Mouse (Mus musculus) stomach, embryonic 16.5 days (tissue): Measurements from ENCODE around the gene Trim62. TPM values are rescaled to one million over a fixed set of nuclear protein-coding genes. Genes with fewer than 3 reads are reported as not detected.

Experiments used
- ATAC-seq: fragments of 200-750 bp; cut with Nextera tagmentation; 2 replicates; pipeline ENCODE4 v1.8.0; 2017; ENCODE audit warnings: moderate number of reproducible peaks, moderate TSS enrichment; ENCODE audit not compliant: insufficient read depth, low FRiP score
- H3K27ac ChIP-seq: fragments of 300-500 bp; sonication (generic); 2 replicates; pipeline ENCODE4 v1.5.1; 2014; ENCODE audit warnings: low read length
- H3K27me3 ChIP-seq: fragments of 300-500 bp; sonication (generic); 2 replicates; pipeline ENCODE4 v1.6.1; 2014; ENCODE audit warnings: low read length, control low read depth, mixed read lengths; ENCODE audit not compliant: control insufficient read depth, insufficient read depth
- H3K36me3 ChIP-seq: fragments of 300-500 bp; sonication (generic); 2 replicates; pipeline ENCODE4 v1.6.1; 2014; ENCODE audit warnings: low read length; ENCODE audit not compliant: control insufficient read depth, insufficient read depth
- H3K4me1 ChIP-seq: fragments of 300-500 bp; sonication (generic); 2 replicates; pipeline ENCODE4 v1.6.1; 2014; ENCODE audit warnings: low read length, control low read depth, mixed read lengths; ENCODE audit not compliant: control insufficient read depth, insufficient read depth
- H3K4me2 ChIP-seq: fragments of 300-500 bp; sonication (generic); 2 replicates; pipeline ENCODE4 v1.6.1; 2014; ENCODE audit warnings: low read depth, low read length, mixed read lengths
- H3K4me3 ChIP-seq: fragments of 300-500 bp; sonication (generic); replicated peaks from 2 replicates; pipeline ENCODE4 v1.5.1; 2014; ENCODE audit warnings: mild to moderate bottlenecking, low read length
- H3K9ac ChIP-seq: fragments of 300-500 bp; sonication (generic); 2 replicates; pipeline ENCODE4 v1.6.1; 2014; ENCODE audit warnings: low read length
- H3K9me3 ChIP-seq: fragments of 300-500 bp; sonication (generic); replicated peaks from 2 replicates; pipeline ENCODE4 v1.6.1; 2016; ENCODE audit warnings: low read length, control low read depth; ENCODE audit not compliant: control insufficient read depth
- WGBS: fragments of 180-500 bp; shearing (Covaris S2); extraction: QIAGEN DNeasy Blood & Tissue Kit; methylation state at CpG from one replicate; pipeline ENCODE4 v1.1.7; 2014; 5-methylcytosine and 5-hydroxymethylcytosine counted together
- polyA plus RNA-seq: library from polyadenylated mRNA; unstranded; fragments of >200 nt; fragmentation: Nextera tagmentation; extraction: Ambion mirVana; gene quantifications from 2 replicates; pipeline ENCODE4 v1.2.1, GENCODE M21; 2015

Trim62 gene
- polyA plus RNA-seq, 1 experiment from 2014 or later: 2.8 TPM

DNA sequence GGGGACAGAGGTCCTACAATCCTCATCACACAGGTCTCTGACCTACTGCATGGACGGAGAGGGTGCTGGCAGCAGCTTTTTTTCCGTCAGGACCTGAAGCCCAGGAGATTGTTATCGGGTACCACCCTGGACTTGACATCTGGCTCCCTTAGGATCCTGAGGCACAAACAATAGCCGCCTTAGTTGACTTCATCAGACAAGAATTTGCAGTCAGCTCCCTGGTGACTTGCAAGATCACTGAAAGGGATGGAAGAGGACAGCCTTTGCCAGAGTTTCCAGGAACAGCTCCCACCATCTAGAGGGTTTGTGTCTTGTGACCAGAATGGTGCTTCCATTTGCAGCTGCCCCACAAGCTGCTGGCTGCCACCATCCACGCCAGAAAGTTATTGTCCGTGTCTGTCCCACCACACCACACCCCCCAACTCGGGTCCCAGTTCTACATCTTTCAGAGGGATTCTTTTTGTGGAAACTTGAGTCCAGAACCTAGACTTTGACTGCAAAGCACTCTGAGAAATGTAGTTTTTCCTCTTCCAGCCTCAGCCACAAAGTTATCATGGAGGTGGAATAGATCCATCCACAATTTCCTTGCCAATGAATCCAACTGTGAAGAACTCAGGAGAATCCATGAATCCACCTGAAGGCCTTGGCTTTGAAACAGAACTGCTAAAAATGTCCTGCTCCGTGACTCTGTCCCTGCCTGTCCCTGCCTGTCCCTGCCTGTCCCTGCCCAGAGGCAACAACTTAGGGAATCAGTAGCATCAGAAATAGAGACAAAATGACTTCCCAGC lies 27.1 kb downstream of the Trim62 start:
- WGBS: 73% methylated on average over 8 of the region's 8 CpGs
- H3K27ac ChIP-seq: no peak overlapping the region
- H3K4me3 ChIP-seq: no peak overlapping the region
- H3K27me3 ChIP-seq: no peaks in the 10 kb centered on the region
- no peak overlapping the region for H3K9ac ChIP-seq
- H3K9me3 ChIP-seq: no peaks in the 10 kb centered on the region
- H3K36me3 ChIP-seq: no peaks in the 10 kb centered on the region
- no peak for ATAC-seq
- no peaks in the 10 kb centered on the region for H3K4me1 ChIP-seq
- no peak overlapping the region for H3K4me2 ChIP-seq

DNA sequence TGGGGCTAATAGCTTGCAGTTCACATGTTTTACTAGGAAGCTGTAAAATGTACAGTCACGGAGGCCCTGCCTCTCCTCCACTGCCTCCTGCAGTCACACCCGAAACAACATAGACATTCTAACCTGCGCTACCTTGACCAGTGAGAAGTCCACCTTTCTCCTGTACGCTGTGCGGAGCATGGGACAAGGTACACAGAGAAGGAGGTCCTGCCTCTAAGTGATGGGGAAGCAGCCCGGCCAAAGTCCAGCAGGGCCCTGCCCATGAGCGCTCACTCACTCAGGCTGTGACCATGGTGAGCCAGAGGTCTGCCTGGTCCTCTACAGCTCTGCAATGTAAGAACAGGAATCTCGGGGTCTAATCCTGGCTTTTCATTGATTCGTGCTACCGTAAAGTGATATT lies 28.7 kb downstream of the Trim62 start:
- peak; percentile 52 for ATAC-seq
- Histone ChIP-seq H3K27ac (no peak overlapping the region), H3K4me1 (no peaks in the 10 kb centered on the region), H3K4me2 (no peak overlapping the region), H3K36me3 (no peaks in the 10 kb centered on the region), H3K9ac (no peak overlapping the region), H3K27me3 (no peaks in the 10 kb centered on the region), H3K9me3 (no peaks in the 10 kb centered on the region), H3K4me3 (no peak overlapping the region)
- WGBS: 80% methylated on average over 10 of the region's 10 CpGs

DNA sequence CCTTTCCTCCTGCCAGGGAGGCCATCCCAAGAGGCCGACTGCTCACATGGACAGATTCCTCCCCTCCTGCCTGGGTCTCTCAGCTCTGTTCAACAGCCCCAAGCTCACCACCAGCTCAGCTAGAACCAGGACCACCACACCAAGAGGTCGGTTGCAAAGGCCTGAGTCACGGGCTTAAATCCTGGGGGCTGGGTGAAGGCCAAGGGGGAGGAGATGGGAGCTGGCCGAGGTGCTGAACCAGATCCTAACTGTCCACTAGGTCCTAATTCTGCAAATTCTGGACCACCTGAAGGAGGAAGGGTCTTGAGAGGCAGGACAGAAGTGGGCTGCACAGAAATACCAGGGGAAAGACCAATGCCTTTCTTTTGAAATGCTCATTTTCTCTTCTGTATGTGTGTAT lies 30.4 kb downstream of the Trim62 start:
- Histone ChIP-seq H3K9me3 (no peaks in the 10 kb centered on the region), H3K27ac (no peak overlapping the region), H3K36me3 (no peaks in the 10 kb centered on the region), H3K4me2 (no peak overlapping the region), H3K27me3 (no peaks in the 10 kb centered on the region), H3K4me3 (no peak overlapping the region), H3K9ac (no peak overlapping the region), H3K4me1 (peaks cover 9% of the 10 kb centered on the region; the same call in 1 of the 2 replicates)
- 28% methylated on average over 4 of the region's 4 CpGs for WGBS
- no peak for ATAC-seq

DNA sequence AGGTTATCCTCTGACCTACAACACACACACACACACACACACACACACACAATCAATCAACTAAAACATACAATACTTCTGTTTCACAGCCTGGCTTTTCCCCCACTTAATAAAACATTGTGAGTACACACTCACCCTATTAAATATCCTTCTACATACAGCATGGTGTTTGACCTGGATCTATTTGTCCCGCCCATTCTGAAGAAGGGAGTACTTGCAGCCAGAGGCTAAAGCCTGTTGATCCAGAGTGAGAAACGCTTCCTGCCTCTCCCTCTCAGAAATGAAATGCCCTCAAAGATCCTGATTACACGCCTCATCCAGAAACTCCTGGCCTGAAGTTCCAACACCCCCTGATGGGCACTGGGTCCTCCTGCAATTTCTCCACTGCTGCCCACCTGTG lies 33.7 kb downstream of the Trim62 start:
- 50% methylated on average over 3 of the region's 3 CpGs for WGBS
- no peaks in the 10 kb centered on the region for H3K27me3 ChIP-seq
- H3K9ac ChIP-seq: no peak overlapping the region
- H3K4me1 ChIP-seq: peaks cover 9% of the 10 kb centered on the region; the same call in 1 of the 2 replicates
- H3K27ac ChIP-seq: no peak overlapping the region
- no peak overlapping the region for H3K4me2 ChIP-seq
- ATAC-seq: 0 out of 2 replicates have a peak, but pooled peaks have one; percentile 37
- no peak overlapping the region for H3K4me3 ChIP-seq
- no peaks in the 10 kb centered on the region for H3K36me3 ChIP-seq
- no peaks in the 10 kb centered on the region for H3K9me3 ChIP-seq

DNA sequence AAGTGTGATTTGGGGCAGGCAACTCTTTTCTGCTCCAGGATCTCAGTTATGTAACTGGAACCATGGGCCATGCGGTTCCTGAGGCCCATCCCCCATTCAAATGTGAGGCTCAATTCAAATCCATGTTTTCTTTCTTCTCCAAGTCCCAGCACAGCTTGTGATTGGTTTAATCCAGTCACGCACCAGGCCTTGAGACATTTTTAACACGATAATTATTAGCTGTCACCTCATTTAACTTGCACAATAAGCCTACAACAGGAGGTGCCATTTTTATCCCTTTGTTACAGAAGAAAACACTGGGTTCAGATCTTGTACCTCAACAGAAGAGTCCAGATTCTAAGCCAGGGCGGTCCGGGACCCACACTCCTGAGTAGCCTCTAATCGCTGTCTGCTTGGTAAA lies 34.4 kb downstream of the Trim62 start:
- no peak for ATAC-seq
- no peaks in the 10 kb centered on the region for H3K9me3 ChIP-seq
- WGBS: 83% methylated on average over 6 of the region's 6 CpGs
- no peak overlapping the region for H3K9ac ChIP-seq
- H3K4me3 ChIP-seq: no peak overlapping the region
- H3K36me3 ChIP-seq: no peaks in the 10 kb centered on the region
- no peak overlapping the region for H3K27ac ChIP-seq
- H3K4me1 ChIP-seq: peaks cover 9% of the 10 kb centered on the region; the same call in 1 of the 2 replicates
- no peaks in the 10 kb centered on the region for H3K27me3 ChIP-seq
- no peak overlapping the region for H3K4me2 ChIP-seq

DNA sequence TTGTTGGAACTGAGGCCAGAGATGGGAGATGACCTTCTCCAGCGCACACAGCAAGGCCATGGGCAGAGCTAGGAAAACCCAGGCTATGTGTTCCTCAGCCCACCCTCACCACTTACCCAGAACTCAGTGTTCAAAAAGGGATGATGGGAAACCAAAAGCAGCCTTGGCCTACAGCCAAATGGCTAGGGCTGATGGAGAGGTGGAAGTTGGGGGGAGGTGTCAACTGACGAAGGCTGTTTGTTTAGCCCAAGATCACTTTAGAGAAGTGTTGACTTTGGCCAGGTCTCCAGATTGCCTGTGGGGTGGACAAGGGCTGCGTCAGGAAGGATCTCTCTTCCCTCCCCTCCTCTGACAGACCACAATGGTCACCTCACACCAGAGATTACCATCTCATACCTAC lies 34.8 kb downstream of the Trim62 start:
- H3K9me3 ChIP-seq: no peaks in the 10 kb centered on the region
- H3K36me3 ChIP-seq: no peaks in the 10 kb centered on the region
- no peaks in the 10 kb centered on the region for H3K27me3 ChIP-seq
- H3K4me2 ChIP-seq: no peak overlapping the region
- H3K9ac ChIP-seq: no peak overlapping the region
- 33% methylated on average over 3 of the region's 3 CpGs for WGBS
- H3K27ac ChIP-seq: no peak overlapping the region
- no peak overlapping the region for H3K4me3 ChIP-seq
- H3K4me1 ChIP-seq: peaks cover 9% of the 10 kb centered on the region; the same call in 1 of the 2 replicates
- peak; percentile 29; the same call in 1 of the 2 replicates for ATAC-seq

DNA sequence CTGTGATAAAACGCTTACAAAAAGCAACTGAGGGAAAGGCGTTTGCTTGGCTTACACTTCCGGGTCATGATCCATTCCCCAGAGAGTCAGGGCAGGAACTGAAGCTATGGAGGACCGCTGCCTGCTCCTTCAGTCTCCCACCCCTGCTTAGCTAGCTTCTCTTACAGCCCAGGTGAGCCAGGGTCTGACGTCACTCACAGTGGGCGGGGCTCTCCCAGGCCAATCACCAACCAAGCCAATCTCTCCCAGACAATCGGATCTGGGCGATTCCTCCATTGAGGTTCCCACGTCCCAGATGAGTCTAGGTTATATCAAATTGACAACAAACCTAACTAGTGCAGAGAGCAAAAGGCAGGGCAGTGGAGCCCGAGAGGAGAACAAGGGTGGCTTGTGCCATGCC lies 35.7 kb downstream of the Trim62 start:
- no peaks in the 10 kb centered on the region for H3K27me3 ChIP-seq
- H3K4me3 ChIP-seq: no peak overlapping the region
- H3K9ac ChIP-seq: no peak overlapping the region
- H3K9me3 ChIP-seq: no peaks in the 10 kb centered on the region
- no peak overlapping the region for H3K4me2 ChIP-seq
- no peak for ATAC-seq
- no peaks in the 10 kb centered on the region for H3K36me3 ChIP-seq
- H3K4me1 ChIP-seq: peaks cover 9% of the 10 kb centered on the region; the same call in 1 of the 2 replicates
- WGBS: 25% methylated on average over 10 of the region's 10 CpGs
- H3K27ac ChIP-seq: no peak overlapping the region

DNA sequence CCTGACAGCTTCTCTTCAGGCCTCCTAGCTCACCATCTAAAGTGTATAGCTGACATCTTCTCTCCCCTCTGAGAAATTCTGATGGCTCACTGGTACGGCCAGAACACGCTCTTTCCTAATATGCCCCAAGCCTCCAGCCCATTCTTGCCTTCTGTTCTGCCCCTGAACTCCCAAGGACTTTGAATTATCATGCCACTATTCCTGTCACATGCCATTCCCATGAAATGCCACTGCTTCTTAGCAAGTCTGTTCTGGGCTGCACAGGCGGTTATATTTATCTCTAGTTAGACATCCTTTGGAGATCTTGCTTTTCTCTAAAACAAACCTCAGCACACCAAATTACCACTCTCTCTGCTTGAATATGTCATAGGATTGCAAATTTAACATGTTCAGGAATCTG lies 40.2 kb downstream of the Trim62 start:
- Histone ChIP-seq H3K9me3 (no peaks in the 10 kb centered on the region), H3K4me2 (no peak overlapping the region), H3K36me3 (no peaks in the 10 kb centered on the region), H3K4me3 (no peak overlapping the region), H3K4me1 (no peaks in the 10 kb centered on the region), H3K27ac (no peak overlapping the region), H3K27me3 (no peaks in the 10 kb centered on the region), H3K9ac (no peak overlapping the region)
- no peak for ATAC-seq
- 87% methylated on average over 3 of the region's 3 CpGs for WGBS

DNA sequence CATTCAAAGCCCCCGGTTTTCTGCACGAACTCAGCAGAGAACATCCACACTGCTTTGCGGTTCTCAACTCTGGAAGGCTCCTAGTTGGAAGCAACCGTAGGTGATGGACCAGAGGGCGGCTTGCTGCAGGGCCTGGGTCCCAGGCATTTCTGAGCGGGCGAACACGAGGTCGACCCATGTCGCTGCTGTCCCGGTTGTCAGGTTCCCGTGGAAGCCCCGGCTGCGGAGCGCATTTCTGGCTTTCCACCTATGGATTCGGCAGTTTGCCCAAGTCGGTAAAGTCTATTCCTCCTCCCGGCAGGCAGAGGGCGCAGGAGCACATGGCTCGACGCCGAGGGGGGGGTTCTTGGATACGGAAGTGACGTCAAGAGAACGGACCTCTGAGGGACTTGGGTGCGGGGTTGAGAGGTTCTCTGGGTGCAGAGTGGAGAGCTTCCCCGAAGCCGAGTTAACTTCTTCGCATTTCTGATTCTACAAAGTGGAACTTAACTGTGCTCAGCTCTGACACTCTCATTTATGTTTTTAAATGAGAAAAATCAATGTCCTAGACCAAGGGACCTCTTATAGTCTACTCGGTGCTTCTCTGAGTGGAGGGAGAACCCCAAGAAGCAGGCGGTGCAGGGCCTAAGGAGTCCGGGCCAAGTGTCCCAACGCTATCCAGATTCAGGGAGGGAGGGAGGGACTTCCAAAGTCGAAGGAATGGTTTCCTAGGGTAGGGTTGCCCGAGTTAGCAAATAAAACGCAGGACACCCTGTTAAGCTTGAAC lies 41.6 kb downstream of the Trim62 start:
- no peaks in the 10 kb centered on the region for H3K27me3 ChIP-seq
- H3K9ac ChIP-seq: peak overlapping the region; percentile 63
- H3K4me1 ChIP-seq: no peaks in the 10 kb centered on the region
- no peaks in the 10 kb centered on the region for H3K9me3 ChIP-seq
- no peak overlapping the region for H3K27ac ChIP-seq
- 11% methylated on average over 36 of the region's 36 CpGs for WGBS
- H3K4me2 ChIP-seq: peak overlapping the region; percentile 61
- peak overlapping the region; percentile 36 for H3K4me3 ChIP-seq
- ATAC-seq: peak; percentile 79; the same call in 1 of the 2 replicates
- H3K36me3 ChIP-seq: no peaks in the 10 kb centered on the region
